Mouse (Mus musculus): ENCODE data around the gene Tnfrsf18. TPM values are rescaled to one million over a fixed set of nuclear protein-coding genes. Genes with fewer than 3 reads are reported as not detected.

The Tnfrsf18 gene
- polyA plus RNA-seq, 1 experiment from 2014 or later = 2.3 TPM

DNA sequence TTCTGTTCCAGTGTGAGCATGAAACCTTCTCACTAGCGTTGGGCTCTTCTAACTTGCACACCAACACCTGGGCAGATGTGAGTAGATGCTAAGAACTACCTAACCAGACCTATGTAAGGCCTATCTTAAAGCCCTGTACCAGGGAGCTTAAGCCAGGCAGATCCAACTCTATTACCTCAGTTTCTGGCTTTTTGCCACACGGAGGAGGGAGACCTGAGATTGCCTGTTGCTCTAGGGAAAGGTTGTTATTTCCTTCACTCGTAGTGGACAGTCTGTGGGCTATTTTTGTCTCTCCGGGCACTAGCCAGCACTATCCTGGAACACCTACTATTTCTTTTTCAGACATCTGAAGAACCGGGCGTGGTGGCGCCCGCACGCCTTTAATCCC, 38.5 kb downstream of the Tnfrsf18 start:
- WGBS = 58% methylated on average over 9 of the region's 9 CpGs
- Histone ChIP-seq H3K9me3 (ENCODE audit: control insufficient read depth, low read length) (no peaks in the 10 kb centered on the region), H3K4me1 (ENCODE audit: control insufficient read depth in 2 of 2, insufficient read depth in 2 of 2, low read length in 2 of 2) (peaks cover 6% of the 10 kb centered on the region in 2 experiments; a peak in 2 of 4 replicates), H3K4me3 (ENCODE audit: control insufficient read depth in 1 of 2, insufficient read depth in 1 of 2, low read depth in 1 of 2, low read length in 2 of 2) (no peak overlapping the region), H3K27me3 (ENCODE audit: control insufficient read depth, insufficient read depth, low read length) (no peaks in the 10 kb centered on the region), H3K9ac (ENCODE audit: low read length) (no peak overlapping the region), H3K36me3 (ENCODE audit: control insufficient read depth, insufficient read depth, low read length) (no peaks in the 10 kb centered on the region), H3K27ac (replicated peaks in 1 of 2; ENCODE audit: control insufficient read depth in 1 of 2, insufficient read depth in 1 of 2, low read depth in 2 of 2, low read length in 2 of 2) (no peak overlapping the region), H3K4me2 (ENCODE audit: low read length) (no peak overlapping the region)
- ATAC-seq (ENCODE audit: insufficient number of reproducible peaks, insufficient read depth, low FRiP score, low read depth) = no peak

- no peak overlapping the region for H3K4me3 ChIP-seq (ENCODE audit: control insufficient read depth in 1 of 2, insufficient read depth in 1 of 2, low read depth in 1 of 2, low read length in 2 of 2)
- no peaks in the 10 kb centered on the region for H3K27me3 ChIP-seq (ENCODE audit: control insufficient read depth, insufficient read depth, low read length)
- WGBS = 85% methylated on average over 10 of the region's 10 CpGs
- H3K36me3 ChIP-seq (ENCODE audit: control insufficient read depth, insufficient read depth, low read length) = no peaks in the 10 kb centered on the region
- H3K4me1 ChIP-seq (ENCODE audit: control insufficient read depth in 2 of 2, insufficient read depth in 2 of 2, low read length in 2 of 2) = peaks cover 6% of the 10 kb centered on the region in 2 experiments; a peak in 2 of 4 replicates
- no peaks in the 10 kb centered on the region for H3K9me3 ChIP-seq (ENCODE audit: control insufficient read depth, low read length)
- no peak overlapping the region for H3K27ac ChIP-seq (replicated peaks in 1 of 2; ENCODE audit: control insufficient read depth in 1 of 2, insufficient read depth in 1 of 2, low read depth in 2 of 2, low read length in 2 of 2)
- no peak overlapping the region for H3K9ac ChIP-seq (ENCODE audit: low read length)
- no peak overlapping the region for H3K4me2 ChIP-seq (ENCODE audit: low read length)
- no peak for ATAC-seq (ENCODE audit: insufficient number of reproducible peaks, insufficient read depth, low FRiP score, low read depth)
Observed at GRCm38 (mm10) chr4:156065156-156065894, 39.4 kb downstream of the Tnfrsf18 start.

DNA sequence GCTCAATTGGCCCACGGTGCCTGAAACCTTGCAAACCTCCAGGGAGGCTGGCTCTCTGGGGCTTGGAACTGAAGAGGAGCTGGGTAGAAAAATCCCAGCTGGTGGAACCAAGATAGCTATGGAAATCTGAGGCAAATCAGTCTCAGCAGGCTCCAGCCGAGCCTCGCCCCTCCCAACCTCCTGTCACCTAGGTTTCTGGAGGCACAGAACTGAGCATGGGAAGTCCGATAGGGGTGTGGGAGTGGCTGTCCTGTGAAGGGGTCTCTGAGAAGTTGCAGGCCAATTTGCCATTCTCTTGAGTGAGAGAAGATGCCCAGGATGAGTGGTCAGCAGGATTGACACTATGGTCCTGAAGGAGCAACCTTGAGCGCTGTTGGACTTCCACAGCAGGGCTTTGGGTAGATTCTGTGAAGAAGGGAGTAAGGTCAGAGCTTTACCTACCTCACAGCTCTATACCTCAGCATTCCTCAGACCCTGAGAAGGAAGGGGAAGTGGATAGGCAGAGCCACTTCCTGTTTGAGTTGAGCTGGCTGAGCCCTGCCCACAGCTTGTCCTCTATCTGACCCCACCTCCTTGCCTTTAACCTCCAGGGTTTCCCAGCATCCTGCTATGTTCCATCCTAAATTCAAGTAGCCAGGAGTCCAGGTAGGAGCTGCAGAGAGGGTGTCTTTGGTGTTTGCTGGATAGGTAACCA, 41.4 kb downstream of the Tnfrsf18 start:
- 40% methylated on average over 5 of the region's 5 CpGs for WGBS
- Histone ChIP-seq H3K4me3 (ENCODE audit: control insufficient read depth in 1 of 2, insufficient read depth in 1 of 2, low read depth in 1 of 2, low read length in 2 of 2) (no peak overlapping the region), H3K27me3 (ENCODE audit: control insufficient read depth, insufficient read depth, low read length) (no peaks in the 10 kb centered on the region), H3K9ac (ENCODE audit: low read length) (no peak overlapping the region), H3K27ac (replicated peaks in 1 of 2; ENCODE audit: control insufficient read depth in 1 of 2, insufficient read depth in 1 of 2, low read depth in 2 of 2, low read length in 2 of 2) (no peak overlapping the region), H3K9me3 (ENCODE audit: control insufficient read depth, low read length) (no peaks in the 10 kb centered on the region), H3K4me1 (ENCODE audit: control insufficient read depth in 2 of 2, insufficient read depth in 2 of 2, low read length in 2 of 2) (peaks cover 6% of the 10 kb centered on the region in 2 experiments; a peak in 2 of 4 replicates), H3K4me2 (ENCODE audit: low read length) (no peak overlapping the region), H3K36me3 (ENCODE audit: control insufficient read depth, insufficient read depth, low read length) (no peaks in the 10 kb centered on the region)
- ATAC-seq (ENCODE audit: insufficient number of reproducible peaks, insufficient read depth, low FRiP score, low read depth) = no peak

DNA sequence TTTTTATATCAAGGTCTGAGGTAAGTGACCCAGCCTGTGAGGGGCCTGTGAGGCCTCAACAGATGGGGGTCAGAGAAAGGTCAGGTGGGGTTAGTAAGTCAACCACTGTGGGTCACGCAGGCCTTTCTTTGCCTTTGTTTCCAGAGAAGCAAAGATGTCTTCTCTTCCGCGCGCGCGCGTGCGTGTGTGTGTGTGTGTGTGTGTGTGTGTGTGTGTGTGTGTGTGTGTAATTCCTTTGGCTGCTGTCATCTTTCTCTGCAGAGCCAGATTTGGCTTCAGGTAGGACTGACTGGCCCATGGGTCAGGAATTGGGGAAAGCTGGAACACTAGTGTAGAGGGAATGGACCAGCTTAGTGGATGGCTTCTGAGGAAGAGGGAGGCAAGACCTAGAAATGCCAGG, 43.7 kb downstream of the Tnfrsf18 start:
- no peak overlapping the region for H3K4me3 ChIP-seq (ENCODE audit: control insufficient read depth in 1 of 2, insufficient read depth in 1 of 2, low read depth in 1 of 2, low read length in 2 of 2)
- H3K27me3 ChIP-seq (ENCODE audit: control insufficient read depth, insufficient read depth, low read length) = no peaks in the 10 kb centered on the region
- no peak for ATAC-seq (ENCODE audit: insufficient number of reproducible peaks, insufficient read depth, low FRiP score, low read depth)
- H3K36me3 ChIP-seq (ENCODE audit: control insufficient read depth, insufficient read depth, low read length) = no peaks in the 10 kb centered on the region
- H3K9ac ChIP-seq (ENCODE audit: low read length) = no peak overlapping the region
- no peaks in the 10 kb centered on the region for H3K9me3 ChIP-seq (ENCODE audit: control insufficient read depth, low read length)
- peaks cover 0 to 6% of the 10 kb centered on the region in 2 experiments; a peak in 2 of 4 replicates for H3K4me1 ChIP-seq (ENCODE audit: control insufficient read depth in 2 of 2, insufficient read depth in 2 of 2, low read length in 2 of 2)
- 97% methylated on average over 8 of the region's 8 CpGs for WGBS
- no peak overlapping the region for H3K4me2 ChIP-seq (ENCODE audit: low read length)
- no peak overlapping the region for H3K27ac ChIP-seq (replicated peaks in 1 of 2; ENCODE audit: control insufficient read depth in 1 of 2, insufficient read depth in 1 of 2, low read depth in 2 of 2, low read length in 2 of 2)

- 67% methylated on average over 6 of the region's 6 CpGs for WGBS
- H3K27me3 ChIP-seq (ENCODE audit: control insufficient read depth, insufficient read depth, low read length) = no peaks in the 10 kb centered on the region
- peaks cover 0 to 6% of the 10 kb centered on the region in 2 experiments; a peak in 2 of 4 replicates for H3K4me1 ChIP-seq (ENCODE audit: control insufficient read depth in 2 of 2, insufficient read depth in 2 of 2, low read length in 2 of 2)
- no peak for ATAC-seq (ENCODE audit: insufficient number of reproducible peaks, insufficient read depth, low FRiP score, low read depth)
- no peaks in the 10 kb centered on the region for H3K9me3 ChIP-seq (ENCODE audit: control insufficient read depth, low read length)
- H3K9ac ChIP-seq (ENCODE audit: low read length) = no peak overlapping the region
- H3K4me3 ChIP-seq (ENCODE audit: control insufficient read depth in 1 of 2, insufficient read depth in 1 of 2, low read depth in 1 of 2, low read length in 2 of 2) = no peak overlapping the region
- H3K36me3 ChIP-seq (ENCODE audit: control insufficient read depth, insufficient read depth, low read length) = no peaks in the 10 kb centered on the region
- no peak overlapping the region for H3K4me2 ChIP-seq (ENCODE audit: low read length)
- no peak overlapping the region for H3K27ac ChIP-seq (replicated peaks in 1 of 2; ENCODE audit: control insufficient read depth in 1 of 2, insufficient read depth in 1 of 2, low read depth in 2 of 2, low read length in 2 of 2)
Observed at GRCm38 (mm10) chr4:156070276-156070675, 44.3 kb downstream of the Tnfrsf18 start.

- H3K27ac ChIP-seq (replicated peaks in 1 of 2; ENCODE audit: control insufficient read depth in 1 of 2, insufficient read depth in 1 of 2, low read depth in 2 of 2, low read length in 2 of 2) = no peak overlapping the region
- WGBS = 79% methylated on average over 2 of the region's 2 CpGs
- no peaks in the 10 kb centered on the region for H3K27me3 ChIP-seq (ENCODE audit: control insufficient read depth, insufficient read depth, low read length)
- H3K4me1 ChIP-seq (ENCODE audit: control insufficient read depth in 2 of 2, insufficient read depth in 2 of 2, low read length in 2 of 2) = peaks cover 0 to 6% of the 10 kb centered on the region in 2 experiments; a peak in 2 of 4 replicates
- no peak overlapping the region for H3K9ac ChIP-seq (ENCODE audit: low read length)
- H3K4me2 ChIP-seq (ENCODE audit: low read length) = no peak overlapping the region
- H3K9me3 ChIP-seq (ENCODE audit: control insufficient read depth, low read length) = no peaks in the 10 kb centered on the region
- H3K4me3 ChIP-seq (ENCODE audit: control insufficient read depth in 1 of 2, insufficient read depth in 1 of 2, low read depth in 1 of 2, low read length in 2 of 2) = no peak overlapping the region
- no peak for ATAC-seq (ENCODE audit: insufficient number of reproducible peaks, insufficient read depth, low FRiP score, low read depth)
- no peaks in the 10 kb centered on the region for H3K36me3 ChIP-seq (ENCODE audit: control insufficient read depth, insufficient read depth, low read length)
Observed at GRCm38 (mm10) chr4:156070716-156071115, 44.8 kb downstream of the Tnfrsf18 start.

GRCm38 (mm10) chr4:156076911-156077382, 51.0 kb downstream of the Tnfrsf18 start:
- H3K4me3 ChIP-seq (ENCODE audit: control insufficient read depth in 1 of 2, insufficient read depth in 1 of 2, low read depth in 1 of 2, low read length in 2 of 2) = peak overlapping the region; percentile 49 to 53; a peak in 3 of 4 replicates
- no peaks in the 10 kb centered on the region for H3K9me3 ChIP-seq (ENCODE audit: control insufficient read depth, low read length)
- 12% methylated on average over 8 of the region's 8 CpGs for WGBS
- H3K36me3 ChIP-seq (ENCODE audit: control insufficient read depth, insufficient read depth, low read length) = no peaks in the 10 kb centered on the region
- H3K27ac ChIP-seq (replicated peaks in 1 of 2; ENCODE audit: control insufficient read depth in 1 of 2, insufficient read depth in 1 of 2, low read depth in 2 of 2, low read length in 2 of 2) = peak overlapping the region in 1 of 2 experiments; percentile 33; a peak in 1 of 4 replicates
- peaks cover 14 to 15% of the 10 kb centered on the region in 2 experiments for H3K4me1 ChIP-seq (ENCODE audit: control insufficient read depth in 2 of 2, insufficient read depth in 2 of 2, low read length in 2 of 2)
- H3K9ac ChIP-seq (ENCODE audit: low read length) = peak overlapping the region; percentile 67; the same call in 1 of the 2 replicates
- peaks cover 8% of the 10 kb centered on the region for H3K27me3 ChIP-seq (ENCODE audit: control insufficient read depth, insufficient read depth, low read length)
- peak overlapping the region; percentile 98 for H3K4me2 ChIP-seq (ENCODE audit: low read length)
- ATAC-seq (ENCODE audit: insufficient number of reproducible peaks, insufficient read depth, low FRiP score, low read depth) = no peak
